Mouse (Mus musculus) adrenal gland, postnatal 14 days (tissue): ENCODE data around the gene Cytip. TPM values are rescaled to one million over a fixed set of nuclear protein-coding genes. Genes with fewer than 3 reads are reported as not detected.

ENCODE experiments used
- DNase-seq: peaks from one replicate; pipeline ENCODE4 v3.0.0; 2021; ENCODE audit warnings: mixed read lengths
- long read RNA-seq, 2 experiments: library from polyadenylated mRNA; stranded (forward); transcript quantifications; one replicate each; pipeline ENCODE4 v2.0.0; 2021
- total RNA-seq: library from RNA; stranded (reverse); gene quantifications from 2 replicates; pipeline ENCODE4 v1.2.3, GENCODE M21; 2021

Gene Cytip
- 10.5 and 27.2 TPM in 2 replicates for total RNA-seq
- long read RNA-seq, experiment 1, full-length matches to known transcripts: 10 of 17 reads
- long read RNA-seq, experiment 1, partial matches to known transcripts: 0 of 17 reads
- long read RNA-seq, experiment 1, other reads (novel, unspliced or antisense): 7 of 17 reads
- long read RNA-seq, experiment 2, full-length matches to known transcripts: 2 of 7 reads
- long read RNA-seq, experiment 2, partial matches to known transcripts: 2 of 7 reads
- long read RNA-seq, experiment 2, other reads (novel, unspliced or antisense): 3 of 7 reads

- DNase-seq: peak; percentile 58
Observed at GRCm38 (mm10) chr2:58195346-58195745, at the start of gene Cytip. Gene Cytip (minus strand): TSS chr2:58195532.

DNA sequence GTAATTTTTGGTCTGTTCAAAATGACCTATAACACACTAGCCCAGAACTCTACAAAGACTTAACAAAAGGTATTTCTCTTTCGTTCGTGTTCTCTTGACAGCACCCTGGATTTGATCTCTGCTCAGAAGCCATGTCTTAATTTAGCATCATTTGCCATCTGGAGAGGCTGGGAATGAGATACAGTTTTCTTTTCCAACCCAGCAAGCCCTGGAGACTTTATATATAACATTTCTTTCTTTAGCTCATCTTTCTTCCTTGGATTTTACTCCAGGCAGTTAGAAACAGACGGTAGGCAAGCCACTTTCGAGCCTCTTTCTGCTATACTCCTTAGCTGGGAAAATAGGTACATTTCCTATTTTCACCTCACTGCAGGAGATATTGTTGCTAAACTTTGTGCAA lies 45.3 kb upstream of the Cytip start:
- no peak for DNase-seq

DNA sequence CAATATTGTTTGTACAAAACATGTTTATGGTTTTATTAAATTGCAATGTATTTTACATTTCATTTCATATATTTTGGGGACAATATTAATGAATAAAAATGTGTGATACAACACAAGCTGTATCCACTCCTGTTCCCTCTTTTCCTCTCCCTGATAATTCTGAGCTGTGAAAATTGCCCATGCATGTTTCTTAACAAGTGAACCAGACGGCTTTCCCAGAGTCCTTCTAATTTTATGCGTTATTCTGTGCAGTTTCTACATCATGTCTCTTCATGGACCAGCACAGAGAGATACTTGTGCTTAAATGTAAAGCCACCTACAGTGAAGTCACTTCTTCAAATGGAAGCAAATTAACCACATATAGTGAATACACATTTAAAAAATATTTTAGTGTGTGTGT lies 42.2 kb upstream of the Cytip start:
- no peak for DNase-seq

DNA sequence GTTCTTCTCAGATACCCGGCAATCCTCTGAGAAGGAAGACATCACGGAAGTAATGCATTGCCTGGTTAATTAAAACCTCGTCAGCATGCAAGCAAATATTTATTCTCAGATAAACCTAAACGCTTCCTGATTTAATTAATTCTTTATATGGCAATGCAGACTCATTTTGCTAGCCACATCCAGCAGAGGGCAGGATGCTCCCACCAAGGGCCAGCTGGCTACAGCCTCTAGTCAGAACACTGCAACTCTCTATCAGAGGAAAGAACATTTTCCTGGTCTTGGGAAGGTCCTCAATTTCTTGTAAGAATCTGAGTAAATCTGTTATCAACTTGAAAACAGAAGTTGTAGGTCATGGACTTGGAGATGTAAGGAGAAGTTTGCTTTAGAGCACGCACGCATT lies 4.1 kb upstream of the Cytip start:
- peak; percentile 76 for DNase-seq

DNA sequence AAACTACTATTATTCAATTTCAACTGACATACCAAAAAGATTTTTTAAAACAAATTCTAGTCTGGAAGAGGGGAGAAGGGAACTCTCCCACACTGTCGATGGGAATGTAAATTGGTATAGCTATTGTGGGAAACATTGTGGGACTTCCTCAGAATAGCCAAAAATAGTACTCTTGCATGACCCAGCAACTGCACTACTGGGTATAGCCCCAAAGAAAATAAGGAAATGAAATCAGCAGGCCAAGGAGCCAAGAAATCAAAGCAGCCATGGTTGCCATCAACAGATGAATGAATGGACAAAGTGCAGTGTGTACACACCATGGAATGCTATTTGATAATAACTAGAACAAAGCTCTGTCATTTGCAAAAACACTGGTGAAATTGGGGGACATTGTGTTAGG lies 1.5 kb upstream of the Cytip start:
- DNase-seq: no peak

- DNase-seq: no peak
Observed at GRCm38 (mm10) chr2:58194422-58195115, 763 bp downstream of the Cytip start.

DNA sequence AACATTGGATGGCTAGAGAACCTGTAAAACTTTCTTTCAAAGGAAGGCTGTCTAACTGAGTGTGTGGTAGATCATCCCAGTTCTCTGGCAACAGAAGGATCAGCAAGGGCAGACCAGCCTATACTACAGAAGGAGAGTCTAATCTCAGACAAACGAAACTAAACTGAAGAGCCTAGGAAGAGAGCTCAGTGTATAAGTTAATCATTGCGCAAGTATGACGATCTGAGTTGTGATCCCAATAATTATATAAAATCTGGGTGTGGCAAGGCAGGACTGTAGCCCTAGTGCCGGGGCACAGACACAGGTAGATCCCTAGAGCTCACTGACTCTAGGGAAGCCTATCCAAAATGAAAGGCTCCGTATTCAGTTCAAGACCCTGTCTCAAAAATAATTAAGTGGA lies 3.2 kb downstream of the Cytip start:
- no peak for DNase-seq

GRCm38 (mm10) chr2:58189501-58189900 lies 5.8 kb downstream of the Cytip start:
- DNase-seq: no peak

- no peak for DNase-seq
Observed at GRCm38 (mm10) chr2:58188903-58189302, 6.4 kb downstream of the Cytip start.

GRCm38 (mm10) chr2:58187310-58188051 lies 7.9 kb downstream of the Cytip start:
- no peak for DNase-seq

GRCm38 (mm10) chr2:58184197-58184596 lies 11.1 kb downstream of the Cytip start:
- no peak for DNase-seq

DNA sequence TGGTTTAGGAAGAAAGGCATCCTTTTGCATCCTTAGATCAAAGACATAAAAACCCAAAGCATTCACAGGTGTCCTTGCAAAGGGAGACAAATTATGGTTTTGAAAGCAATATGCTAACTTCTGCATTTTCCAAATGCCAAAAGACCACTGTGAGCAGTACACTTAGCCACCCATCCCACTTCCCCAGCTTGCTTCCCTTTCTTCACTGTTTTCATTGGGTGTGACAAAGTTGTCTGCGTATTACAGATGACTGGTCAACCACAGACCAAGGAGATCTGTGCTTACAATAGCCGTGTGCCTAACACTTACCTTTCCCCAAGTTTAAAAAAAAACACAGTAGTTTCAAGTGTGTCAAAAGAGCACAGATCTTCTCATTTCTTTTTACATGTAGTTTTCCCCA lies 11.7 kb downstream of the Cytip start:
- DNase-seq: no peak

GRCm38 (mm10) chr2:58180776-58181175 lies 14.6 kb downstream of the Cytip start:
- no peak for DNase-seq

DNA sequence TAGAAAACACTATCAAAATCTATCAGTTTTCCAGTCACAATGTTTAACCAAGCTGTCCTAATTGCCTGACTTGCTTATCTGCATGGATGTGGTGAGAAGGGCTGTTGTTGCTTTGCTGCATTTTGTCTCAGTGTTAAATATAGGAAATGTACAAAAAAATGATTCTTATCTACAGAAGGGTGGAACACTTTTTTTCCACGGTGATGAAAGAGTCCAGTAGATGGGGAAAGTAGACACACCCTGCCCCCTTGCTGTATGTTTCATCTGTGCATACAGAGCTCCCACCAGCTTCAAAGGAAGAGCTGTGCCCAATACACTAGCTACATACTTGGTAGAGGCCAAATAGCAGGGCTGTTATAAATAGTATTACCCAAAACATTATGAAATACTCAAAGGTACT lies 16.3 kb downstream of the Cytip start:
- DNase-seq: no peak

DNA sequence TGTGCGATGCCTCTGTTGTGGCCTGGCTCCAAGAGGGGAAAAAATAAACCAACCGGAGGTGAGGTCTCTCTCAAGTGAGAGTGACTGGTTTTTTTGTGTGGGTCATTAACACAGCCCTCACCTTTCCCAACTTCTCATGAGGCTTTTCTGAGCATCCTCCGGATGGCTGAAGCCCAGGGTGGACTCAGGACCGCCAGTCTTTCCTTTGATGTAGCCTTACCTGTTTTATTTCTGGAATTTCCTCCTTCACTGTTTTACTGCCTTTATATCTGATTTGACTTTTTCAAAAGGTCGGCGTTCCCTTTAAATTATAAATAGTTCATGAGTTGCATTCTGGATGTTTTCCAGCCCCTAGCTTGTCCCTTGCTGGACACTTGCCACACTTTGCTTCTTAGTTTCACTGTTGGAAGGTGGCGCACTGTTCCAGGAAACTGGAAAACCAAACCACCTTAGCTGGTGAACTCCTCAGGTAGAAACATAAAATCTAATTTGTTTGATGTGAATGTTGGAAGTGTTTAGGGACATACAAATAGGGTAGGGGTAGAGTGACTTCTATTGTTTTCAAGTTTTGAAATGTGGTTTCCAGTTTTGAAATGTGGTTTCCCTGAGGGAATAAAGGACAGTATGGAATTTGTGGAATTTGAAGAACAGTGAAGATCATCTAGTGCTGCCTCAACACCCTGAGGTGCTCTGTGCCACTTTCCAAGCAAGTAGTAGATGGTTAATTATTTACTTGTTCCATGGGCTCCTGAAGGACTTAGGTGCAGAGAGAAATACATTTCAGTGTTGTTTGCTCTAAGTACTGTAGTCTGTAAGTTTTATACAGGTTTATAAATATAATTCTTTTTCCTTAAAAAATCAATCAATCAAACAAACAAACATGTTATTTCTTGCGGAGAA lies 19.7 kb downstream of the Cytip start:
- peak; percentile 63 for DNase-seq

- no peak for DNase-seq
Observed at GRCm38 (mm10) chr2:58174476-58175286, 20.7 kb downstream of the Cytip start.

- no peak for DNase-seq
Observed at GRCm38 (mm10) chr2:58172963-58173362, 22.4 kb downstream of the Cytip start.

DNA sequence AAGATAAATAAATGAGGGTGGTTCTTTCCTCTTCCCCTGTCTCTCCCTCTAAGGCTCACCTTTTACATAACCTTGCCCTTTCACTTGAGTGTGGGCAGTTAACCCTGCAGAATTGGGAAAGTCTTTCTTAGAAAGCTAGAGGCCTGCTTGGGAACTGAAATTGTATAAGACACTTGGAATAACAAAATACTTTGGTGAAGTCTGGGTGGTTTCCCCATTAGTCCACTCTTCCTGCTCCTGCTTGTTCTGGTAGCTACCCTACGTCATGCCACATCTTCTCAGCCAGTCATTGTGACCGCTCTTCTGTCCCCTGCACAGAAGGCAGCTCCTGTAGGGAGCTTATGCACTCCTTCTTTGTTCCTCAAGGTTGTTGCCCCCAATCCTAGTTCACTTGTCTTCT lies 26.2 kb downstream of the Cytip start:
- DNase-seq: no peak

- DNase-seq: no peak
Observed at GRCm38 (mm10) chr2:58167654-58168053, 27.7 kb downstream of the Cytip start.

- DNase-seq: no peak
Observed at GRCm38 (mm10) chr2:58166764-58167163, 28.6 kb downstream of the Cytip start.

DNA sequence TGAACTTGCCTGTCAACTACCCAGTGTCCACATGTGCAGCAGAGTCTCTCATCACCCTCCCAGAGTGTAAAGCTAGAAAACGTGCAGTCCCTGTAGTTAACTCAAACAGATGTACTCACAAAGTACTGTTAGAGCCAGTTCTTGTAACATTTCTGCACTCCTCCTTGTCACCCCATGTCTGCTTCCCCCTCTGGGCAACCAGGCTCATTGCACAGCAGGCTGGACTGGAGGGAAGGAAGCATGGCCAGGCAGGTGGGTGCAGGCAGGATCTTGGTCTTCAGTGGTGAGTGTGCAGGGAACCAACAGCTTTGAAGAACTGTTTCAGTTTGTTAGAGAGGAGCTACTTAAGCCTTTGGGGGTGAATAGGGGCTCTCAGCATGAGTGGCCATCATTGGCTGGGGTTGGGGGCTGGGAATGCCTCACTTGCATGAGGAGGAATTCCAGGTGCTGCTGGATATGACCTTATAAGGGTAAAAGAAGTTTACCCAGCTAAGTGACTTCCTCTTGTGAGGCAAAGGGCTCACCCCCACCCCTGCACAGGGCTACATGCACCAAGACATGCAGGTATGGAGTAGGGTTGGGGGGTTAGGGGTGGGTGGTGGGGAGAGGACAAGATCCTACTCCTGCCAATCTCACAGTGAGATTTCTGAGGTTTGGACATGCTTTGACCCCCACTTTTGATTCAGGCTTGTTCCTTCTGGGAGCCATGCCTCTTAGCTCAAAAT lies 31.7 kb downstream of the Cytip start:
- no peak for DNase-seq
